Mouse (Mus musculus): ENCODE measurements around the gene Pitpnm2. TPM values are rescaled to one million over a fixed set of nuclear protein-coding genes. Genes with fewer than 3 reads are reported as not detected.

Gene Pitpnm2
- polyA plus RNA-seq, 1 experiment from 2014 or later, result 7.4 TPM

GRCm38 (mm10) chr5:124165622-124166570 lies 83.7 kb downstream of the Pitpnm2 start:
- peak; percentile 41; the same call in 1 of the 2 replicates for ATAC-seq (ENCODE audit: low FRiP score)
- H3K36me3 ChIP-seq, result no peaks in the 10 kb centered on the region
- no peak overlapping the region for H3K4me2 ChIP-seq
- H3K27me3 ChIP-seq, result no peaks in the 10 kb centered on the region
- H3K27ac ChIP-seq, result peak overlapping the region; percentile 86
- no peak overlapping the region for H3K4me3 ChIP-seq
- peaks cover 79% of the 10 kb centered on the region for H3K4me1 ChIP-seq (replicated peaks)
- WGBS, result 35% methylated on average over 15 of the region's 15 CpGs
- no peak overlapping the region for H3K9ac ChIP-seq
- H3K9me3 ChIP-seq, result no peaks in the 10 kb centered on the region

GRCm38 (mm10) chr5:124163445-124163844 lies 86.1 kb downstream of the Pitpnm2 start:
- no peak for ATAC-seq (ENCODE audit: low FRiP score)
- H3K4me3 ChIP-seq, result no peak overlapping the region

GRCm38 (mm10) chr5:124162577-124162976 lies 87.0 kb downstream of the Pitpnm2 start:
- WGBS, result 46% methylated on average over 5 of the region's 5 CpGs
- H3K27ac ChIP-seq, result peak overlapping the region; percentile 72
- no peak overlapping the region for H3K9ac ChIP-seq
- H3K9me3 ChIP-seq, result no peaks in the 10 kb centered on the region
- H3K4me3 ChIP-seq, result no peak overlapping the region
- H3K36me3 ChIP-seq, result no peaks in the 10 kb centered on the region
- peaks cover 65% of the 10 kb centered on the region for H3K4me1 ChIP-seq (replicated peaks)
- peak; percentile 18 for ATAC-seq (ENCODE audit: low FRiP score)
- H3K4me2 ChIP-seq, result no peak overlapping the region
- no peaks in the 10 kb centered on the region for H3K27me3 ChIP-seq

More at GRCm38 (mm10) chr5:124163445-124163844, 86.1 kb downstream of the Pitpnm2 start:
- H3K4me2 ChIP-seq, result no peak overlapping the region
- H3K27ac ChIP-seq, result no peak overlapping the region
- no peaks in the 10 kb centered on the region for H3K27me3 ChIP-seq
- no peaks in the 10 kb centered on the region for H3K36me3 ChIP-seq
- peaks cover 69% of the 10 kb centered on the region for H3K4me1 ChIP-seq (replicated peaks)
- 80% methylated on average over 11 of the region's 11 CpGs for WGBS
- no peaks in the 10 kb centered on the region for H3K9me3 ChIP-seq
- no peak overlapping the region for H3K9ac ChIP-seq

GRCm38 (mm10) chr5:124161831-124162230 lies 87.7 kb downstream of the Pitpnm2 start:
- WGBS, result 39% methylated on average over 10 of the region's 10 CpGs
- H3K27ac ChIP-seq, result 0 out of 2 replicates have a peak overlapping the region, but pooled peaks have one; percentile 45
- no peak overlapping the region for H3K4me2 ChIP-seq
- peak; percentile 59; the same call in 1 of the 2 replicates for ATAC-seq (ENCODE audit: low FRiP score)
- no peaks in the 10 kb centered on the region for H3K27me3 ChIP-seq
- H3K9ac ChIP-seq, result no peak overlapping the region
- H3K4me1 ChIP-seq (replicated peaks), result peaks cover 57% of the 10 kb centered on the region
- H3K4me3 ChIP-seq, result no peak overlapping the region
- H3K36me3 ChIP-seq, result no peaks in the 10 kb centered on the region
- H3K9me3 ChIP-seq, result no peaks in the 10 kb centered on the region

- H3K4me3 ChIP-seq, result no peak overlapping the region
- 73% methylated on average over 7 of the region's 7 CpGs for WGBS
- H3K27ac ChIP-seq, result no peak overlapping the region
- ATAC-seq (ENCODE audit: low FRiP score), result no peak
- H3K36me3 ChIP-seq, result no peaks in the 10 kb centered on the region
- H3K9ac ChIP-seq, result no peak overlapping the region
- H3K27me3 ChIP-seq, result no peaks in the 10 kb centered on the region
- peaks cover 33% of the 10 kb centered on the region for H3K4me1 ChIP-seq (replicated peaks)
- H3K9me3 ChIP-seq, result no peaks in the 10 kb centered on the region
- H3K4me2 ChIP-seq, result no peak overlapping the region
These were observed 90.1 kb downstream of the Pitpnm2 start for GRCm38 (mm10) chr5:124159453-124159852.

- Histone ChIP-seq H3K27ac (no peak overlapping the region), H3K9ac (no peak overlapping the region; the same call in 1 of the 2 replicates), H3K9me3 (no peaks in the 10 kb centered on the region), H3K4me2 (no peak overlapping the region), H3K36me3 (no peaks in the 10 kb centered on the region), H3K27me3 (no peaks in the 10 kb centered on the region), H3K4me1 (replicated peaks) (peaks cover 22% of the 10 kb centered on the region), H3K4me3 (no peak overlapping the region)
- 66% methylated on average over 4 of the region's 4 CpGs for WGBS
- ATAC-seq (ENCODE audit: low FRiP score), result no peak
These were observed 91.3 kb downstream of the Pitpnm2 start for GRCm38 (mm10) chr5:124158305-124158704.

GRCm38 (mm10) chr5:124155943-124156342 lies 93.6 kb downstream of the Pitpnm2 start:
- Histone ChIP-seq H3K9ac (no peak overlapping the region), H3K4me3 (no peak overlapping the region), H3K4me2 (no peak overlapping the region), H3K36me3 (peaks cover 13% of the 10 kb centered on the region), H3K27ac (no peak overlapping the region), H3K4me1 (replicated peaks) (peaks cover 1% of the 10 kb centered on the region; the same call in 1 of the 2 replicates), H3K9me3 (no peaks in the 10 kb centered on the region), H3K27me3 (no peaks in the 10 kb centered on the region)
- WGBS, result 81% methylated on average over 5 of the region's 5 CpGs
- no peak for ATAC-seq (ENCODE audit: low FRiP score)

GRCm38 (mm10) chr5:124152734-124153133 lies 96.8 kb downstream of the Pitpnm2 start:
- Histone ChIP-seq H3K4me3 (no peak overlapping the region), H3K9me3 (no peaks in the 10 kb centered on the region), H3K27ac (no peak overlapping the region), H3K36me3 (peaks cover 30% of the 10 kb centered on the region), H3K4me1 (replicated peaks) (no peaks in the 10 kb centered on the region), H3K9ac (no peak overlapping the region), H3K27me3 (no peaks in the 10 kb centered on the region), H3K4me2 (no peak overlapping the region)
- WGBS, result 95% methylated on average over 4 of the region's 4 CpGs
- ATAC-seq (ENCODE audit: low FRiP score), result no peak

- Histone ChIP-seq H3K36me3 (peaks cover 36% of the 10 kb centered on the region), H3K27me3 (no peaks in the 10 kb centered on the region), H3K4me2 (no peak overlapping the region), H3K9ac (no peak overlapping the region), H3K9me3 (no peaks in the 10 kb centered on the region), H3K27ac (no peak overlapping the region), H3K4me3 (no peak overlapping the region), H3K4me1 (replicated peaks) (no peaks in the 10 kb centered on the region)
- 85% methylated on average over 7 of the region's 7 CpGs for WGBS
- ATAC-seq (ENCODE audit: low FRiP score), result no peak
These were observed 98.7 kb downstream of the Pitpnm2 start for GRCm38 (mm10) chr5:124150895-124151294.

- ATAC-seq (ENCODE audit: low FRiP score), result no peak
- 77% methylated on average over 5 of the region's 5 CpGs for WGBS
- H3K36me3 ChIP-seq, result peaks cover 45% of the 10 kb centered on the region
These were observed 100.5 kb downstream of the Pitpnm2 start for GRCm38 (mm10) chr5:124149028-124149427.

GRCm38 (mm10) chr5:124138066-124138465 lies 111.5 kb downstream of the Pitpnm2 start:
- no peak overlapping the region for H3K4me2 ChIP-seq
- peaks cover 61% of the 10 kb centered on the region for H3K36me3 ChIP-seq
- ATAC-seq (ENCODE audit: low FRiP score), result 0 out of 2 replicates have a peak, but pooled peaks have one; percentile 36
- H3K4me1 ChIP-seq (replicated peaks), result no peaks in the 10 kb centered on the region
- 77% methylated on average over 7 of the region's 7 CpGs for WGBS
- no peaks in the 10 kb centered on the region for H3K27me3 ChIP-seq
- H3K9ac ChIP-seq, result no peak overlapping the region
- no peaks in the 10 kb centered on the region for H3K9me3 ChIP-seq
- H3K4me3 ChIP-seq, result no peak overlapping the region
- no peak overlapping the region for H3K27ac ChIP-seq

More at GRCm38 (mm10) chr5:124149028-124149427, 100.5 kb downstream of the Pitpnm2 start:
- H3K4me3 ChIP-seq, result no peak overlapping the region
- H3K27me3 ChIP-seq, result no peaks in the 10 kb centered on the region
- no peak overlapping the region for H3K4me2 ChIP-seq
- no peaks in the 10 kb centered on the region for H3K9me3 ChIP-seq
- no peak overlapping the region for H3K9ac ChIP-seq
- H3K4me1 ChIP-seq (replicated peaks), result no peaks in the 10 kb centered on the region
- H3K27ac ChIP-seq, result no peak overlapping the region

GRCm38 (mm10) chr5:124134261-124134660 lies 115.3 kb downstream of the Pitpnm2 start:
- H3K4me2 ChIP-seq, result no peak overlapping the region
- no peak overlapping the region for H3K9ac ChIP-seq
- no peaks in the 10 kb centered on the region for H3K27me3 ChIP-seq
- H3K9me3 ChIP-seq, result no peaks in the 10 kb centered on the region
- no peak overlapping the region for H3K4me3 ChIP-seq
- H3K36me3 ChIP-seq, result peaks cover 78% of the 10 kb centered on the region
- ATAC-seq (ENCODE audit: low FRiP score), result no peak
- no peak overlapping the region for H3K27ac ChIP-seq
- no peaks in the 10 kb centered on the region for H3K4me1 ChIP-seq (replicated peaks)
- 86% methylated on average over 5 of the region's 5 CpGs for WGBS

Measured in hindbrain, embryonic 13.5 days (tissue).